Comparison of ENCODE assay signal across 8 mouse cellular contexts in genomic region chr2:13299031-13299430, GRCm38 (mm10). TPM values are rescaled to one million over a fixed set of nuclear protein-coding genes. Genes with fewer than 3 reads are reported as not detected.
A peak's percentile ranks its signal among the peaks of the same experiment; 100 is the strongest.
DNase-seq lines count a peak whose midpoint lies in the region; ATAC-seq and TF ChIP-seq lines count a peak whose summit lies in the region.

No protein-coding gene starts in this region.

- H3K36me3 ChIP-seq in kidney, adult 2 months (ENCODE audit: control insufficient read depth, insufficient read depth, low read length), result no peaks in the 10 kb centered on the region; the same call in 1 of the 2 replicates
- H3K36me3 ChIP-seq in neural tube, embryonic 15.5 days, result no peaks in the 10 kb centered on the region

- H3K4me1 ChIP-seq in kidney, adult 2 months (ENCODE audit: control insufficient read depth, insufficient read depth, low read length), result no peaks in the 10 kb centered on the region
- H3K4me1 ChIP-seq in neural tube, embryonic 15.5 days, result no peaks in the 10 kb centered on the region

- H3K4me2 ChIP-seq in neural tube, embryonic 15.5 days, result no peak overlapping the region

- TF ChIP-seq CTCF in kidney, adult 2 months (conservative IDR thresholded peaks at IDR 0.05; ENCODE audit: insufficient read depth, insufficient read length, low read depth, low read length), result 0 out of 2 replicates have a peak, but pooled peaks have one; percentile 18

- 28% methylated on average over 3 of the region's 3 CpGs for WGBS in kidney, adult 2 months
- 24% methylated on average over 3 of the region's 3 CpGs for WGBS in neural tube, embryonic 15.5 days

- H3K9me3 ChIP-seq in neural tube, embryonic 15.5 days (replicated peaks), result no peaks in the 10 kb centered on the region

- no peaks in the 10 kb centered on the region for H3K27me3 ChIP-seq in kidney, adult 2 months (replicated peaks; ENCODE audit: control insufficient read depth, insufficient read depth, low read length)
- no peaks in the 10 kb centered on the region for H3K27me3 ChIP-seq in neural tube, embryonic 15.5 days (replicated peaks)

- DNase-seq in kidney, adult 2 months, result no peak
- DNase-seq in kidney, adult 9 months, result no peak
- DNase-seq in embryo, embryonic 10.5 days (ENCODE audit: low spot score), result peak; percentile 59
- no peak for DNase-seq in cerebellum, adult 18-20 months
- no peak for DNase-seq in urinary bladder, postnatal 14 days (ENCODE audit: low spot score)

- no peak for TF ChIP-seq POLR2A in kidney, adult 2 months (IDR thresholded peaks at IDR 0.05; ENCODE audit: low read depth, low read length)

- peak; percentile 53 for ATAC-seq in CD4-positive, CD25-positive, alpha-beta regulatory T cell, adult 4 months
- peak; percentile 69 for ATAC-seq in inflammation-experienced regulatory T-cells, adult 6 months
- ATAC-seq in neural tube, embryonic 15.5 days (ENCODE audit: low FRiP score), result peak; percentile 92

- H3K27ac ChIP-seq in kidney, adult 2 months (ENCODE audit: insufficient read depth, low read depth, low read length), result no peak overlapping the region
- no peak overlapping the region for H3K27ac ChIP-seq in neural tube, embryonic 15.5 days (replicated peaks)

- no peak overlapping the region for H3K9ac ChIP-seq in neural tube, embryonic 15.5 days (replicated peaks)

- H3K4me3 ChIP-seq in kidney, adult 2 months (ENCODE audit: insufficient read depth, low read depth, low read length), result no peak overlapping the region
- no peak overlapping the region for H3K4me3 ChIP-seq in neural tube, embryonic 15.5 days (replicated peaks)

RNA-seq across cellular contexts. Expression of gene Rsu1, which starts 27.8 kb away (rescaled TPM):
- 61.1 and 63.5 TPM in 2 replicates for polyA plus RNA-seq in kidney, adult 2 months (2012; rRNA removed)
- 10 to 100 TPM; 63.1 to 74.5 TPM for polyA plus RNA-seq in CD4-positive, CD25-positive, alpha-beta regulatory T cell, adult 4 months (2017; shearing (Covaris generic))
- 10 to 100 TPM; 57.8 to 69.9 (median 69.4) TPM for polyA plus RNA-seq in inflammation-experienced regulatory T-cells, adult 6 months (2017; shearing (Covaris generic))
- polyA plus RNA-seq in neural tube, embryonic 15.5 days (2015; fragmentation: Nextera tagmentation; extraction: Ambion mirVana), result 78.5 and 89.1 TPM in 2 replicates
